Mouse (Mus musculus): ENCODE data around the gene Nkx1-2. TPM values are rescaled to one million over a fixed set of nuclear protein-coding genes. Genes with fewer than 3 reads are reported as not detected.

Gene Nkx1-2
- polyA plus RNA-seq, 1 experiment from 2014 or later = not detected

Other genes with a start within 250 kb of the Nkx1-2 start
- 130 and 138 TPM in 2 replicates for gene Oat, start 23.2 kb downstream of the Nkx1-2 start, polyA plus RNA-seq (2014; fragmentation: Nextera tagmentation; extraction: Ambion mirVana)
- 26.7 and 29.6 TPM in 2 replicates for gene Lhpp, start 11.0 kb upstream of the Nkx1-2 start, polyA plus RNA-seq (2014; fragmentation: Nextera tagmentation; extraction: Ambion mirVana)
- 17.1 and 25.1 TPM in 2 replicates for gene Fam53b, start 214.2 kb upstream of the Nkx1-2 start, polyA plus RNA-seq (2014; fragmentation: Nextera tagmentation; extraction: Ambion mirVana)